Mouse (Mus musculus): ENCODE results near the gene Wdr76. TPM values are rescaled to one million over a fixed set of nuclear protein-coding genes. Genes with fewer than 3 reads are reported as not detected.
"Not testable (repeated sequence)": the region's sequence is repeated elsewhere in the genome, so short reads cannot be mapped to it uniquely, and the experiment has no call there.

Gene Wdr76
- polyA plus RNA-seq, 1 experiment = 0.11 TPM

- Histone ChIP-seq H3K9me3 (ENCODE audit: control insufficient read depth, low read length) (no peaks in the 10 kb centered on the region), H3K4me3 (replicated peaks) (no peak overlapping the region), H3K27me3 (ENCODE audit: control insufficient read depth) (no peaks in the 10 kb centered on the region), H3K36me3 (ENCODE audit: control insufficient read depth) (peaks cover 2% of the 10 kb centered on the region; the same call in 1 of the 2 replicates), H3K4me1 (ENCODE audit: control insufficient read depth) (no peaks in the 10 kb centered on the region)
- TF ChIP-seq TAL1 (IDR thresholded peaks at IDR 0.05; ENCODE audit: low read length) (no peak), GATA1 (IDR thresholded peaks at IDR 0.05; ENCODE audit: low read length) (no peak)
Measured at GRCm38 (mm10) chr2:121483576-121483975, 22.9 kb upstream of the Wdr76 start.

GRCm38 (mm10) chr2:121484403-121484802 is 22.1 kb upstream of the Wdr76 start:
- not testable (repeated sequence) for H3K4me1 ChIP-seq (ENCODE audit: control insufficient read depth); H3K9me3 ChIP-seq (ENCODE audit: control insufficient read depth, low read length); H3K4me3 ChIP-seq (replicated peaks); H3K27me3 ChIP-seq (ENCODE audit: control insufficient read depth); H3K36me3 ChIP-seq (ENCODE audit: control insufficient read depth)

- H3K36me3 ChIP-seq (ENCODE audit: control insufficient read depth) = peaks cover 14% of the 10 kb centered on the region
- H3K27me3 ChIP-seq (ENCODE audit: control insufficient read depth); H3K4me3 ChIP-seq (replicated peaks); H3K9me3 ChIP-seq (ENCODE audit: control insufficient read depth, low read length); H3K4me1 ChIP-seq (ENCODE audit: control insufficient read depth): not testable (repeated sequence)
Measured at GRCm38 (mm10) chr2:121501550-121501949, 5.0 kb upstream of the Wdr76 start.

DNA sequence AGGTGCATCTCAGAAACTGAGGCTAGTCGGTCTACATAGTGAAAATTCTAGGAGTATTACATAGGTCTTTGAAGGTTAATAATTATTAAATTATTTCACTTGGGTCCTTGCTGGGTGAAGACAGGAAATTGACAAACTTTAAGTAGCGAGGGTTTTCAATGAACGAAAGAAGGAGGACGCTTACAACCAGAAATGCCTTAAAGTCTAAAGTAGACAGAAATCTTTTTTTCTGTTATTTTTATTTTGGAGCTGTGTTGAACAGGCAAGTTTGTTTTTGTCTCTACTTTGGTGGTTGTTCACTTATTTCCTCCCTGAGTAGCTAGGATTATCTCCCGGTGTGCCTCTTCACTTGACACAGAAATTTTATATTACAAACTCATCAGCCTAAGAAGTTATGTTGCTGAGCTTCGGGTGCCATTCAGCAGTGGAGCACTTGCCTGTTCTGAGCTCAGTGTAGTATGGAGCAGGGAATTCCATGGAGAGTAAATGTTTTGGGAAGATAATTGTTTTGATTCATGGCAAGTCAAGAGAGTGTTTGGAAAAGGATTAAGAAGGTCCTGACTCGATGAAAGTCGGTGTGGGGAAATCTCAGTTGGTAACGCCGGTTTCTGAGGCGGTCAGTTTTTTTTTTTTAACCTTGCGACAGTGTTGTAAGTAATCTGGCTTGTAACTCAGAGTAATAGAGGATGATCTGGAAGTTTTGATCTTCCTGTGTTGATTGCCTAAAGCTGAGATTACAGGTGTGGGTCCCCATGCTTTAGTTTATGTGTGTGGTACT is 839 bp downstream of the Wdr76 start:
- H3K9me3 ChIP-seq (ENCODE audit: control insufficient read depth, low read length) = peaks cover 2% of the 10 kb centered on the region; the same call in 1 of the 2 replicates
- H3K4me3 ChIP-seq (replicated peaks) = peak overlapping the region; percentile 71
- TF ChIP-seq GATA1 (IDR thresholded peaks at IDR 0.05; ENCODE audit: low read length) (no peak), TAL1 (IDR thresholded peaks at IDR 0.05; ENCODE audit: low read length) (no peak)
- H3K36me3 ChIP-seq (ENCODE audit: control insufficient read depth) = peaks cover 51% of the 10 kb centered on the region
- H3K4me1 ChIP-seq (ENCODE audit: control insufficient read depth) = peaks cover 47% of the 10 kb centered on the region
- no peaks in the 10 kb centered on the region for H3K27me3 ChIP-seq (ENCODE audit: control insufficient read depth)

- TF ChIP-seq GATA1 (IDR thresholded peaks at IDR 0.05; ENCODE audit: low read length) (no peak), TAL1 (IDR thresholded peaks at IDR 0.05; ENCODE audit: low read length) (no peak)
- H3K36me3 ChIP-seq (ENCODE audit: control insufficient read depth) = peaks cover 54% of the 10 kb centered on the region
- H3K4me3 ChIP-seq (replicated peaks) = peak overlapping the region; percentile 71
- H3K9me3 ChIP-seq (ENCODE audit: control insufficient read depth, low read length) = peaks cover 2% of the 10 kb centered on the region; the same call in 1 of the 2 replicates
- peaks cover 52% of the 10 kb centered on the region for H3K4me1 ChIP-seq (ENCODE audit: control insufficient read depth)
- H3K27me3 ChIP-seq (ENCODE audit: control insufficient read depth) = no peaks in the 10 kb centered on the region
Measured at GRCm38 (mm10) chr2:121507951-121508330, 1.4 kb downstream of the Wdr76 start.

DNA sequence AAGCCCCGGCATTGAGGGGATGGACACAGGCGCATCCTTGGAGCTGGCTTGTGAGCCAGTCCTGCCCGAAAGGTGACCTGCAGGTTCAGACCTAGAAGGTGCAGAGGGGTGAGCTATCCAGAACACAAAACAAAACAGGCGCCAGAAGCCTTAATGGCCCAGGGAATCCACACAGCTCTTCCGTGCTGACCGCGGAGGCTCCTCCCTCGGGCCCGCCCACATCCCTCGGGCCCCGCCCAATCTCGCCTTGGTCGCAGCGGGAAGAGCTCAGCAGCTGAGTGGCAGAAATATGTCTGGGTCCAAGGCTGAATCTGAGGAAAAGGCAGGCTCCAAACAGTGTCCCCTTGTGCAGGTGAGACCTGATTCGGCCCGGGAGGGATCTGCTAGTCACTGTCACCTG is 3.1 kb downstream of the Wdr76 start:
- TF ChIP-seq TAL1 (IDR thresholded peaks at IDR 0.05; ENCODE audit: low read length) (no peak), GATA1 (IDR thresholded peaks at IDR 0.05; ENCODE audit: low read length) (no peak)
- Histone ChIP-seq H3K36me3 (ENCODE audit: control insufficient read depth) (peaks cover 66% of the 10 kb centered on the region), H3K9me3 (ENCODE audit: control insufficient read depth, low read length) (peaks cover 2% of the 10 kb centered on the region; the same call in 1 of the 2 replicates), H3K4me1 (ENCODE audit: control insufficient read depth) (peaks cover 50% of the 10 kb centered on the region), H3K27me3 (ENCODE audit: control insufficient read depth) (no peaks in the 10 kb centered on the region), H3K4me3 (replicated peaks) (peak overlapping the region; percentile 65)

- peaks cover 2% of the 10 kb centered on the region; the same call in 1 of the 2 replicates for H3K9me3 ChIP-seq (ENCODE audit: control insufficient read depth, low read length)
- peaks cover 79% of the 10 kb centered on the region for H3K36me3 ChIP-seq (ENCODE audit: control insufficient read depth)
- no peak overlapping the region for H3K4me3 ChIP-seq (replicated peaks)
- peaks cover 50% of the 10 kb centered on the region for H3K4me1 ChIP-seq (ENCODE audit: control insufficient read depth)
- no peaks in the 10 kb centered on the region for H3K27me3 ChIP-seq (ENCODE audit: control insufficient read depth)
- TF ChIP-seq GATA1 (IDR thresholded peaks at IDR 0.05; ENCODE audit: low read length) = no peak
- no peak for TF ChIP-seq TAL1 (IDR thresholded peaks at IDR 0.05; ENCODE audit: low read length)
Measured at GRCm38 (mm10) chr2:121511401-121511800, 4.9 kb downstream of the Wdr76 start.

GRCm38 (mm10) chr2:121512991-121513765 is 6.7 kb downstream of the Wdr76 start:
- not testable (repeated sequence) for H3K4me3 ChIP-seq (replicated peaks); H3K27me3 ChIP-seq (ENCODE audit: control insufficient read depth); H3K9me3 ChIP-seq (ENCODE audit: control insufficient read depth, low read length)
- Histone ChIP-seq H3K36me3 (ENCODE audit: control insufficient read depth) (peaks cover 93% of the 10 kb centered on the region), H3K4me1 (ENCODE audit: control insufficient read depth) (peaks cover 42% of the 10 kb centered on the region)

DNA sequence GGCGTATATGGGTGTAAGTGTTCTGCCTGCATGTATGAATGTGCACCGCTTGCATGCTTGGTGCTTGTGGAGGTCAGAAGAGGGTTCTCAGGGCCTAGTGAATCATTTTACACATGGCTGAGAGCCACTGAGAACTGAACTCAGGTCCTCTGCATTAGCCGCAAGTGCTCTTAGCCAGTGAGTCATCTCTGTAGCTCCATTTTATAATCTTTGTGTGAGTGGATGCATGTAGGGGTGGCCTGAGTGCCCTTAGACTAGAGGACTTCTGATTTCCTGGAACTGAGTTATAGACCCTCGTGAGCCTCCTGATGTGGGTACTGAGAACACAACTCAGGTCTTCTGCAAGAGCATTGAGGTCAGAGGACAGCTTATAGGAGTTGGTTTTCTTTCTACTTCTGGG is 7.7 kb downstream of the Wdr76 start:
- H3K9me3 ChIP-seq (ENCODE audit: control insufficient read depth, low read length) = no peaks in the 10 kb centered on the region
- H3K4me1 ChIP-seq (ENCODE audit: control insufficient read depth) = peaks cover 32% of the 10 kb centered on the region
- no peak for TF ChIP-seq TAL1 (IDR thresholded peaks at IDR 0.05; ENCODE audit: low read length)
- TF ChIP-seq GATA1 (IDR thresholded peaks at IDR 0.05; ENCODE audit: low read length) = no peak
- no peak overlapping the region for H3K4me3 ChIP-seq (replicated peaks)
- H3K27me3 ChIP-seq (ENCODE audit: control insufficient read depth) = no peaks in the 10 kb centered on the region
- peaks cover 89% of the 10 kb centered on the region for H3K36me3 ChIP-seq (ENCODE audit: control insufficient read depth)

All from erythroblast, embryonic 14.5 days (primary cell).